26 mouse cellular contexts compared by ENCODE assay signal in genomic region chr8:114165741-114166140, GRCm38 (mm10). TPM values are rescaled to one million over a fixed set of nuclear protein-coding genes. Genes with fewer than 3 reads are reported as not detected.
"Had no signal": no experiment of that assay in that cellular context is flagged by ENCODE, and none has a peak within 500 bp of the region (broad histone marks: within the 10 kb centered on the region; RNA-seq: fewer than 3 reads in every experiment).

No protein-coding gene starts in this region.

- H3K9ac ChIP-seq: limb, embryonic 13.5 days; liver, embryonic 13.5 days; midbrain, embryonic 15.5 days; neural tube, embryonic 13.5 days had no signal

- H3K27ac ChIP-seq: left cerebral cortex, adult 2 months; limb, embryonic 13.5 days; liver, embryonic 13.5 days; midbrain, embryonic 15.5 days; neural tube, embryonic 13.5 days; stomach, postnatal 0 days had no signal

- H3K4me3 ChIP-seq: left cerebral cortex, adult 2 months; limb, embryonic 13.5 days; liver, embryonic 13.5 days; midbrain, embryonic 15.5 days; myocyte; neural tube, embryonic 13.5 days had no signal

- H3K36me3 ChIP-seq: limb, embryonic 13.5 days; liver, embryonic 13.5 days; midbrain, embryonic 15.5 days; neural tube, embryonic 13.5 days had no signal

- DNase-seq: kidney, adult 8-10 months; kidney, postnatal 14 days; kidney, postnatal 4 days; layer of hippocampus, postnatal 36 days; liver; liver, embryonic 13.5 days; lung, adult 2 months; lung, postnatal 14 days; lung, postnatal 4 days; right cerebral cortex, adult 18-20 months; right cerebral cortex, postnatal 14 days; right cerebral cortex, postnatal 4 days; thymus, adult 2 months; thymus, postnatal 14 days; thymus, postnatal 4 days had no signal

- ATAC-seq: midbrain, embryonic 15.5 days had no signal

- H3K4me2 ChIP-seq: limb, embryonic 13.5 days; liver, embryonic 13.5 days; midbrain, embryonic 11.5 days; midbrain, embryonic 15.5 days; neural tube, embryonic 13.5 days had no signal

- H3K27me3 ChIP-seq: limb, embryonic 13.5 days; liver, embryonic 13.5 days; midbrain, embryonic 15.5 days; neural tube, embryonic 13.5 days had no signal

- H3K4me1 ChIP-seq: liver, embryonic 13.5 days; midbrain, embryonic 15.5 days had no signal

- H3K9me3 ChIP-seq: limb, embryonic 13.5 days; liver, embryonic 13.5 days; midbrain, embryonic 15.5 days; neural tube, embryonic 13.5 days had no signal

RNA-seq across cellular contexts. Expression of gene Nudt7, which starts 32.4 kb away (rescaled TPM):
- polyA plus RNA-seq: myocyte had no signal

RNA-seq across cellular contexts. Expression of gene Vat1l, which starts 39.7 kb away (rescaled TPM):
- total RNA-seq: megakaryocyte progenitor cell, adult 5-6 weeks; megakaryocyte-erythroid progenitor cell, adult 5-6 weeks; monocyte, adult 5-6 weeks; neutrophil, adult 5-6 weeks had no signal
